Mouse (Mus musculus) thymus, adult 2 months (tissue): Measurements from ENCODE around the gene Mfap1b.

Experiments used
- CTCF ChIP-seq: fragments of 200-500 bp; IDR thresholded peaks from 2 replicates; pipeline ENCODE4 v1.5.1; 2012; ENCODE audit warnings: mild to moderate bottlenecking, control low read depth, low read length, moderate library complexity, borderline replicate concordance; ENCODE audit not compliant: control insufficient read depth, poor library complexity, insufficient read depth; ENCODE audit errors: extremely low read depth
- POLR2A ChIP-seq: fragments of 200-500 bp; IDR thresholded peaks from 2 replicates; pipeline ENCODE4 v1.6.1; 2012; ENCODE audit warnings: mild to moderate bottlenecking, low read length, control low read depth, moderate library complexity; ENCODE audit not compliant: control insufficient read depth, poor library complexity, insufficient read depth; ENCODE audit errors: extremely low read depth

DNA sequence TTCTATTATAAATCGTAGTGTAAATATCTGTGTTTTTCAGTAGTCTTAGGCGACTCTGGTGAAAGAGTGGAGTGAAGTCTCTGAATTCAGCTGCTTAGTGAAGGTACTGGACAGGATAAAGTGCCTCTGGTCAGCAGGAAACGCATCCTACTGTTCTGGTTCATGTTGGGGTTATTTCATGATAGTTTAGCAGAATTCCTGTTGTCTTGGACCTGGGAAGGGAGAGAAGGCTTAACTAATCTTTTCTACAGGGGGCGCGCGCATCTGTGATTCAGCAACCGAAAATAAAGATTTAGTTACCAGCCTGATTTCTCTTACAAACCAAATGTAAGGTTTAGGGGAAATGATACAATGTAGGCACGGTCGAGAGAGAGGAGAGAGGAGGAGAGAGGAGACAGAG lies 25.7 kb downstream of the Mfap1b start:
- TF ChIP-seq POLR2A (no peak), CTCF (no peak)
